Comparison of ENCODE assay signal across 18 mouse cellular contexts in genomic region chr1:51189008-51189407, GRCm38 (mm10).
"Had no signal": no experiment of that assay in that cellular context is flagged by ENCODE, and none has a peak within 500 bp of the region (broad histone marks: within the 10 kb centered on the region; RNA-seq: fewer than 3 reads in every experiment).

No protein-coding gene starts in this region.

- H3K27ac ChIP-seq: limb, embryonic 15.5 days; liver, embryonic 12.5 days; liver, embryonic 14.5 days; midbrain, embryonic 10.5 days; midbrain, embryonic 12.5 days; neural tube, embryonic 13.5 days; neural tube, embryonic 15.5 days had no signal

- H3K4me1 ChIP-seq: limb, embryonic 15.5 days; liver, embryonic 12.5 days; midbrain, embryonic 10.5 days; midbrain, embryonic 12.5 days; neural tube, embryonic 15.5 days had no signal

- H3K36me3 ChIP-seq: limb, embryonic 15.5 days; liver, embryonic 12.5 days; midbrain, embryonic 10.5 days; midbrain, embryonic 12.5 days; neural tube, embryonic 15.5 days had no signal

- DNase-seq: midbrain, embryonic 14.5 days; retina, postnatal 1 day; right cerebral cortex, adult 18-20 months; right cerebral cortex, postnatal 25 days; right cerebral cortex, postnatal 4 days; spleen, adult 18-20 months; thymus, adult 18-20 months; thymus, postnatal 14 days; thymus, postnatal 36 days had no signal

- H3K4me3 ChIP-seq: limb, embryonic 15.5 days; liver, embryonic 12.5 days; midbrain, embryonic 10.5 days; midbrain, embryonic 12.5 days; myocyte; neural tube, embryonic 13.5 days; neural tube, embryonic 15.5 days had no signal

- H3K4me2 ChIP-seq: limb, embryonic 15.5 days; liver, embryonic 12.5 days; midbrain, embryonic 12.5 days; neural tube, embryonic 13.5 days; neural tube, embryonic 15.5 days had no signal

- H3K9ac ChIP-seq: limb, embryonic 15.5 days; liver, embryonic 12.5 days; liver, embryonic 14.5 days; midbrain, embryonic 12.5 days; neural tube, embryonic 13.5 days; neural tube, embryonic 15.5 days had no signal

- H3K27me3 ChIP-seq: limb, embryonic 15.5 days; liver, embryonic 12.5 days; midbrain, embryonic 12.5 days; neural tube, embryonic 13.5 days; neural tube, embryonic 15.5 days had no signal

- H3K9me3 ChIP-seq: limb, embryonic 15.5 days; liver, embryonic 12.5 days; midbrain, embryonic 10.5 days; midbrain, embryonic 12.5 days; neural tube, embryonic 13.5 days; neural tube, embryonic 15.5 days had no signal

- ATAC-seq: liver, embryonic 12.5 days; midbrain, embryonic 16.5 days had no signal
